Mouse (Mus musculus): ENCODE data around the gene Srcin1.

DNA sequence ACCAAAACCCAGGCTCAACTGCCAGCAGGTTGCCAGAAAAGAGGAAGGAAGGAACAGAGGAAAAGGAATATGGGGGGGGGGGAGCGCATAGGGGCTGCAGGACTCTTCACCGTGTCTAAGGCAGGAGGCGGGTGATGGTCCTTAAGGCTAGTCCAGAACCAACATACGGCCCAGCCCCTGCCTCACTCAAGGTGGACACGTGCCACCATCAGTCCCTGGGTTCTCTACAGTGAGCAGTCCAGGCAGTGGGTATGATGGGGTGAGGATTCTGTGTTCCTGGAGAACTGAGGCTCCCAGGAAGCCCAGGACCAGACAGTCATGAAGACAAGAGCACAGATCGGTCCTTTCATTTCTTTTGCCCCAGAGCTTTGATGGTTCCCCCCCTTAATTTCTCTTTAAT lies 45.9 kb downstream of the Srcin1 start:
- no peak for TF ChIP-seq POLR2A (IDR thresholded peaks at IDR 0.05; ENCODE audit: insufficient read length, low read depth)
- no peak for TF ChIP-seq E2F4 (IDR thresholded peaks at IDR 0.05; ENCODE audit: insufficient read depth)
- TF ChIP-seq MYOG (IDR thresholded peaks at IDR 0.05; ENCODE audit: control insufficient read depth in 1 of 3, insufficient read depth in 1 of 3, insufficient read length in 2 of 3, low read depth in 2 of 3), result no peak
- no peak for TF ChIP-seq MAX (IDR thresholded peaks at IDR 0.05; ENCODE audit: low read depth)
- no peak for TF ChIP-seq POLR2AphosphoS2 (IDR thresholded peaks at IDR 0.05; ENCODE audit: insufficient read length, low read depth)
- TF ChIP-seq TCF12 (IDR thresholded peaks at IDR 0.05; ENCODE audit: insufficient read depth, poor library complexity, severe bottlenecking), result no peak
- TF ChIP-seq USF1 (IDR thresholded peaks at IDR 0.05; ENCODE audit: low read depth), result no peak

All from myocyte (in vitro differentiated cells).